Mouse (Mus musculus) MEL-GATA-1-ER (cell line): ENCODE results near the gene Zfp993.
"Not testable (repeated sequence)": the region's sequence is repeated elsewhere in the genome, so short reads cannot be mapped to it uniquely, and the experiment has no call there.

ENCODE experiments used
- DNase-seq: peaks from one replicate; pipeline ENCODE4 v3.0.0-alpha.2; 2012; ENCODE audit warnings: low read depth; ENCODE audit errors: extremely low read depth

Gene Zfp993

DNA sequence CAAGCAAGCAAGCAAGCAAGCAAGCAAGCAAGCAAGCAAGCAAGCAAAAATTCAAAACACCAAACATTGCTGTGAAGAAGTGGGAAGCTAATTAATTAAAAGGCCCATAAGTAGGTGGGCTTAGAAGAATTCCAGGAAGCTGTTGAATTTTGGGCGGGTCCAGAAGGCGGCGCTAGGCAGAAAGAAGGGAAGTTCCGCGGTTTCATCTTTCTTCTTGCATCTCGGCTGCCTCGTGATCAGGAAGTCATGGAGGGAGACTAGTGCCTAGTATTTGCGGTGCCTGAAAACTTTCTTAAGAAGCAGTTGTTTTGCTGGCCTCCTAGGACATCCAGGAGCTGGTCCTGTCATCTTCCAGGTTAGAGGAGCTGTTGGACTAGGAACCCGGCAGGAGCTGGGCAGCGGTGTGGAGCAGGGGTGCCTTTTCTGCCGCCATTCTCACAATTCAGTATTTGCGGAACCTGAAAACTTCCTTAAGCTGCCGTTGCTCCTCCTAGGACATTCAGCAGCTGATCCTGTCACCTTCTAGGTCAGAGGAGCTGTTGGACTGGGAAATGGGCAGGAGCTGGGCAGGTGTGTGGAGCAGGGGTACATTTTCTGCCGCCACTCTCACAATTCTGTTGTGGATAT is at the start of gene Zfp993:
Zfp993 (plus strand) TSS at position 188 of the 627 bp plus-strand sequence.
- not testable (repeated sequence) for DNase-seq

- not testable (repeated sequence) for DNase-seq
Measured at GRCm38 (mm10) chr4:146579905-146580873, 30.6 kb upstream of the Zfp993 start.

DNA sequence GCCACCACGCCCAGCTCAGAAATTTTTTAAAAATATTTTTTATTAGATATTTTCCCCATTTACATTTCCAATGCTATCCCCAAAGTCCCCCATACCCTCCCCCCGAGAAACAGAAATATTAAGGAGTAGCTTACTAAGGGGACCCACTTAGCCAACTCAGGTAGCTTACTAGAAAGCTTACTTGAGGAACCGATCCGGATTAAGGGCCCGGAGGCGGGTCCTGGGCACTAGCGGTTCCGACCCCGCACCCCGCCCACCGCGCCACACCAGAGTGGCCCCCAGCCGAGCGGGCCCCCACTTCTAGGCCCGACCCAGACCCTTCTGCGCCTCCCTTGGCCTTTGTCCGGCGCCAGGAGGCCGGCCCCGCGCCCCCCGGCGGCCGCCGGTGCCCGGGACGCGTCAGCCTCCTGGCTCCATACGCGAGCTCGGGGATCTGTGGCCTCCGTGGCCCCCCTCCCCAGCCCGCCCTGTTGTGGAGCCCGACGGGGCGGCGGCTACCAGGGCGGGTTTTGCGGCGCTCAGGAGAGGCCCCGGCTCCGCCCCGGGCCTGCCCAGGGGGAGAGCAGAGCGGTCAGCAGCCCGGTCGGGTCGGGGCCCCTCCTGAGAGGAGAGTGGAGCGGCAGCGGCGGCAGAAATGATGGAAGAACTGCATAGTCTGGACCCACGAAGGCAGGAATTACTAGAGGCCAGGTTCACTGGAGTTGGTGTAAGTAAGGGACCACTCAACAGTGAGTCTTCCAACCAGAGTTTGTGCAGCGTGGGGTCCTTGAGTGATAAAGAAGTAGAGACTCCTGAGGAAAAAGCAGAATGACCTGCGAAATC is 7.0 kb upstream of the Zfp993 start:
- not testable (repeated sequence) for DNase-seq

DNA sequence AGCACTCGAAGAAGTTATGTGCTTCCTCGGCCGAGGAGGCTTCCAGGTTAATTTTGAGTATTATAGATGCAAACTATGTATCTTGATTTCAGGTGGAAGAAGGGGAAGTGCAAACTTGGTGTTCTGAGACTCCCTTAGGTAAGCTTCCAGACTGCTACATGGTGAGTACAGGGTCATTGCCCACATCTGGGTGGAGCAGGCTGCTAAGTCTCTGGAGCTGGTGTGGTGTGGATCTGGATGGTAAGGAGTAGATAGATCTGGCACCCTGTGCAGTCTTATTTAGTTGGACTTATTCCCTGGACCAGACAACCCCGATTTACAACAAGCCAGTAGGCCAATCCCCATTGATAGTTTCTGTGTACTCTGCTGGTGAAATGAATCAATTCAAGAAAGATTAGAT is 33.6 kb downstream of the Zfp993 start:
- DNase-seq = not testable (repeated sequence)

DNA sequence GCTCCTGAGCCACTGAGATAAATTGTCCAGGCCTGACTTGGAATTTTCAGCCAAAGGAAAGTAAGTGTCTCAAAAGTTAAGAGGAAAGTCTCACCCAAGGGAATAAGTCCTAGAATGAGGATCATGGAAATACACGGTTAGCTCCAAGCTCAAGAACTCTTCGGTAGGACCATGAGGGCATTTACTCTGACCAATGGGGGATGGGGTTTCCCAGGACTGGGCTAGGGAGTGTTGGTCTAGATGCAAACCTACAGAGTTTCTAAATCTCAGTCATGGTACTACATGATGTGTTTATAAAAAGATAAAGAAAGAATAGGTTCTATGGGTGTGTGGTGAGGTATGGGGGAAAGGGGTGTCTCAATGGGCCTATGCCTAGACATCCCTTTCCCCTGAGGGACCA is 38.9 kb downstream of the Zfp993 start:
- not testable (repeated sequence) for DNase-seq

DNA sequence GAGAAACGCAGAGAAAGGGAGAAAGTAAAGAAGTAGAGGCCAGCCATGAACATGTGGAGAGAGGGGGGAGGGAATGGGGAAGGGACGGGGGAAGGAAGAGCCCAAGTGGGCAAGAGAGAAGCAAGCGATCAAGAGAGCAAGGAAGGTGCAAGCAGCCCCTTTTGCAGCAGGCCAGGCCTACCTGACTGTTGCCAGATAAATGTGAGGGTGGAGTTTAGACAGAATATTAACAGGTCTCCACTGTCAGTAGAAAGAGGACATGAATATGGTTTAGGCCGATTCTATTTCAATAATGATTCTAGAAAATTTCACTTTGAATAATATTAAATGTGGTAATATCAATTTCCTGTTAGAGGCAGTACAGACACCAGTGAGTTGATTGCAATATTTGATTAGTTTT is 39.4 kb downstream of the Zfp993 start:
- DNase-seq = not testable (repeated sequence)

- not testable (repeated sequence) for DNase-seq
Measured at GRCm38 (mm10) chr4:146650639-146651038, 39.9 kb downstream of the Zfp993 start.
